Mouse (Mus musculus) layer of hippocampus, postnatal 14 days (tissue): ENCODE results near the gene Yrdc. TPM values are rescaled to one million over a fixed set of nuclear protein-coding genes. Genes with fewer than 3 reads are reported as not detected.

Source experiments
- total RNA-seq, 2 experiments: library from RNA; stranded (reverse); gene quantifications; 2 replicates each; pipeline ENCODE4 v1.2.3; 2021

The Yrdc gene
- total RNA-seq, 2 experiments from 2014 or later: 28.0 to 28.4 TPM

Other genes starting within 250 kb of the Yrdc start
- under 1 TPM; 0.45 to 0.92 TPM for gene 3100002H09Rik, start 239.9 kb upstream of the Yrdc start, total RNA-seq
- 10 to 100 TPM; 33.0 to 41.2 TPM for gene Pou3f1, start 193.9 kb upstream of the Yrdc start, total RNA-seq
- 10 to 100 TPM; 15.5 to 17.5 TPM for gene Utp11, start 157.1 kb upstream of the Yrdc start, total RNA-seq
- gene Fhl3, start 150.0 kb upstream of the Yrdc start, total RNA-seq: 1 to 10 TPM; 4.5 to 4.9 TPM
- gene Sf3a3, start 135.9 kb upstream of the Yrdc start, total RNA-seq: 10 to 100 TPM; 33.2 to 35.7 TPM
- 10 to 100 TPM; 37.3 to 41.2 TPM for gene Inpp5b, start 108.8 kb upstream of the Yrdc start, total RNA-seq
- gene Mtf1, start 48.6 kb upstream of the Yrdc start, total RNA-seq: 10 to 100 TPM; 24.6 to 27.5 TPM
- gene 1110065P20Rik, start 517 bp downstream of the Yrdc start, total RNA-seq: 100 to 1,000 TPM; 101 to 106 TPM
- gene Maneal, start 11.5 kb downstream of the Yrdc start, total RNA-seq: 10 to 100 TPM; 44.3 to 46.1 TPM
- gene Epha10, start 30.2 kb downstream of the Yrdc start, total RNA-seq: 10 to 100 TPM; 16.1 to 23.6 TPM
- 10 to 100 TPM; 16.8 to 17.5 TPM for gene 9930104L06Rik, start 86.4 kb downstream of the Yrdc start, total RNA-seq
- 1 to 10 TPM; 3.3 to 3.4 TPM for gene Cdca8, start 88.6 kb downstream of the Yrdc start, total RNA-seq
- 10 to 100 TPM; 13.0 to 18.6 TPM for gene Rspo1, start 135.8 kb downstream of the Yrdc start, total RNA-seq
- gene Gnl2, start 165.9 kb downstream of the Yrdc start, total RNA-seq: 10 to 100 TPM; 62.6 to 71.7 TPM
- gene Dnali1, start 215.0 kb downstream of the Yrdc start, total RNA-seq: 1 to 10 TPM in 1 of 2 experiments, under 1 TPM in 1; 0.76 to 2.0 TPM
- 10 to 100 TPM; 13.7 to 15.1 TPM for gene Snip1, start 216.0 kb downstream of the Yrdc start, total RNA-seq
- gene Meaf6, start 234.5 kb downstream of the Yrdc start, total RNA-seq: 100 to 1,000 TPM; 110 to 113 TPM